Mouse (Mus musculus): ENCODE results near the gene Meis1.

DNA sequence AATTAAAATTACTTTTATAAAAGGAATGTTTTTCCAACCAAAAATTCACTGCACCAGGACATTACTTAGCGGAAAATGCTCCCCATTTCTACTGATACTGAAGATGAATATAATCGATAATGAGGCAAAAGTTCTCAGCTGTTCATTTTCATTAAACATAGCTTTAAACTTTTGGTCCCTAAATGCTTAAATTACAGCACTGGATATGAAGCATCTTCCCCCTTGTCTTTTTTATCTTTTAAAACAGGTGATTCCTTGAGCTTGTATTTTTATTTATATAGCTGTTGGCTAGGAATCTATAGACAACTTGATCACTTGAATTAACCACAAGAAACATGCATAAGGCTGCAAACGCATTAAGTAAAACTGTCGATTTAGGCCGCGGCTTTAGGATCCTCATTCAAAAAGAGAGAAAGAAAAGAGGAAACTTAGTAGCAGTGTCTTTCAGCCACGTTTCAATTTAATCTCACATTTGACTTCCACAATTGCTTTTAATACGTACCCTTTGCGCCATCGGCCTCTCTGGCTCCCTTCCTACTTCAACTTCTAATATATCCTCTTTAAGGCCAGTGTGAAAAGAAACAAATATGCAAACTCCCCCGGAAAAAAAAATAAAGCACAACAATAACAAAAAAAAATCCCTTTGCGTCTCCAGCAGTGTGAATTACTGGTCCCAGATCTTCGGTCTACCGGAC is 919 bp downstream of the Meis1 start:
- TF ChIP-seq NANOG (IDR thresholded peaks at IDR 0.05; ENCODE audit: borderline replicate concordance, low read length): no peak
- no peak for TF ChIP-seq CTCF (conservative IDR thresholded peaks at IDR 0.05; ENCODE audit: low read length)
- no peak for TF ChIP-seq POU5F1 (IDR thresholded peaks at IDR 0.05; ENCODE audit: borderline replicate concordance, low read length)

Data from E14TG2a.4 (cell line).